Mouse (Mus musculus) adipocyte (in vitro differentiated cells): ENCODE results near the gene Ssh1.

Experiments
- DNase-seq: peaks from one replicate; pipeline ENCODE4 v3.0.0-alpha.2; 2016; ENCODE audit warnings: low spot score

Ssh1 gene

GRCm38 (mm10) chr5:113930648-113931609 lies 62.8 kb downstream of the Ssh1 start:
- DNase-seq, result peak; percentile 90

DNA sequence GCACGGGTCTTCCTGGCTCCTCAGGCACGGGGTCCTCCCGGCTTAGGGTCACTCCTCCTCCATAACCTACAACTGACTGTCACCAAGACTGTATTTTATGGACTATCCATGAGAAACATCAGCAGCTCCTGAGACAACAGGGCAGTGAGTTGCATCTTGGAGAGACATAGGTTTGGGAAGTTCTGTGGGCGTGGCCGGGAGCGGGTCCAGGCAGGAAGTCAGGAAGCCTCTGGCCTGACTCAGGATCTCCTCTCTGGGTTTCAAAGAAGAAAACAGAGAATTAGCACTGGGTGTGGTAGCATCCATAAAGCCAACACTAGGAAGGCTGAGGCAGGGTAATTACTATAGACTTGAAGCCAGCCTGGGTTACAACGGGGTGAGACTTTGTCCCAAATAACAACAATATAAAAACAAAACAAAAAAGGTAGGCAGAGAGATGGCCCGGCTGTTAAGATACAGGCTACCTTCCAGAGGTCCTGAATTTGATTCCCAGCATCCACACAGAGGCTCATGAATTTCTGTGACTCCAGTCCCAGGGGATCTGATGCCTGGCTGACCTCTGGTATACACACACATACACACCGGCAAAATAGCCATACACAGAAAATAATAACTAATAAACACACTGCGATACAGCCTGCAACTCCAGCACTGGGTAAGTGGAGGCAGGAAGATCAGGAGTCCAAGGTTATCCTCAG lies 63.6 kb downstream of the Ssh1 start:
- DNase-seq, result peak; percentile 73

- DNase-seq, result no peak
Measured at GRCm38 (mm10) chr5:113929526-113929925, 64.2 kb downstream of the Ssh1 start.

DNA sequence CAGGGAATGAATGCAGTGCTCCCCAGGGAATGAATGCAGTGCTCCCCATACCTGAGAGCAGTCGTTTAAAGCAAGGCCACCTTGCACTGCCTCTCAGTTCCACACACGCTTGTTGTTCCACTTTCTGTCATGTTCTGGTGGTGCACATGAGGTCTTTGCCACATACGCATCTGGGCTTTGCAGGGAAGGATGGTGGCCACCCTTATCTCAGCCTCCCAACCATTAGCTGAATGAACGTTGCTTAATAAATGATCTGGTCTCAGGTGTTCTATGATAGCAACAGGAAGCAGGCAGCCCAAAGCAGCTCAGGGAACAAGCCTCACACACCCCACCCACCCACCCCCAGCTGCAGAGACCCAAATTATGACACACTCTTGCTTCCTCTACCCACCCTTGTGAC lies 69.1 kb downstream of the Ssh1 start:
- no peak for DNase-seq

- DNase-seq, result no peak
Measured at GRCm38 (mm10) chr5:113921310-113922166, 72.2 kb downstream of the Ssh1 start.

- DNase-seq, result no peak
Measured at GRCm38 (mm10) chr5:113919060-113919459, 74.6 kb downstream of the Ssh1 start.

GRCm38 (mm10) chr5:113918654-113919053 lies 75.0 kb downstream of the Ssh1 start:
- DNase-seq, result no peak

- DNase-seq, result no peak
Measured at GRCm38 (mm10) chr5:113910705-113911104, 83.0 kb downstream of the Ssh1 start.

DNA sequence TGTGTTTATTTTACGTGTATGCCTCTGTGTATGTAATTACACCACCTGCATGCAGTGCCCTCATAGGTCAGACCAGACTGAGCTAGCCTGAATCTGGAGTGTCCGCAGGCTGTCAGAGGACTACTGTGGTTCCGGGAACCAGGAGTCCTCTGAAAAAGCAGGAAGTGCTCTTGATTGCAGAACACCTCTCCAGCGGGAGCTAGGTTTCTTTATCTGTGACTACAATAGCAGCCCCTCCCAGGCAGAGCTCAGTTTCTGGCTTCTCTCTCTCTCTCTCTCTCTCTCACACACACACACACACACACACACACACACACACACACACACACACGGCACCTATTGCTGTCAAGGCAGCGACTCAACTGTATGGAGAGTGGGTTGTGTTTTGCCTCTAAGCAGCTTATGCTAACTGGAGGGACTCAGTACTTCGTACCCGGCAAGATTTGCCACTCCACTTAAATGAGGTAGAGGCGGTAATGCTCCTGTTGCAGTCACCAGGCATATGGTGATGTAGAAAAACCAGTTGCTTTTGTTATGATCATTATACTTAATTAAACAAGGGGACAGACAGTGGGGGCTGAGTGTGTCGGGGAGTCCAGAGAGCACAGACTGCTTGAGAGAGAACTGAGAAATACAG lies 83.5 kb downstream of the Ssh1 start:
- no peak for DNase-seq

DNA sequence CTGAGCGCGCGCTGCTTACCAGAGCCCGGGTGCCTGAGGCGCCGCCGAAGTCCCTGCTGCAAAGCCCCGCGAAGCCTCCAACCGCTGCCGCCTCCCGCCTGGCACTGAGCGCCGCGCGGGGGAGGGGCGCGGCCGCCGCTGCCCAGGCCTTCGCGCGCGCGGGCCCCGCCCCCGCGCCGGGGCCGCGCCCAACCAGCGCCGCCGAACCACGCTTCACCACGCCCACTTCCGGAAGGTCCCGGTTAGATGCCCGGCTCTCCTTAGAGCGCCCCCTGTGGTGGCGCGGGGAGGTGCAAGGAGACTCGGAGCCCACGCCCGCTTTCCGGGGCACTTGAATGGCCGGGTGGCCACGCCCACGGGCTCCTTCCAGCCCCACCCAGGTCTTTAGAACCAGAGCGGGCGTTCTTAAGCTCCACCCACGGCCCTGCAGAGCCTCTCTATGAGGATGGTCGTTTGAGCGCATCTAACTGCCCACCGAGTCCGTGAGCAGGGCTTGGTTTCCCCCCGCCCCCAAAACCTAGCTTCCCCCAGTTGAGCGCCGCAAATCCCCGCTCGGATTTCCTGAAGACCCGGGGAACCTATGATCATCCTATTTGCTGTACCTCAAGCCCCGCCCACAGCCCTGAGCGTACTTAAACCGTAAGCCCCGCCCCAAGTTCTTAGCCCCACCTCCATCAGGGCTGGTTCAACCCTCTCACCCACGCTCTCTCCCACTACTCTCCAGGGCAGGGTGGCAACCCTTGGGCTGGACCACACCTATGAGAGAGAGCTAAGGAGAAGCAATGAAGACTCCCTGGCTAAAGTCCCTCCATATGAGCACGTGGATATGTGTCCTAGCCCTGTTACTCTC lies 84.9 kb downstream of the Ssh1 start, which contains the start of gene Coro1c:
Gene Coro1c (minus strand): TSS at position 167 of the 850 bp plus-strand sequence.
- peak; percentile 97 for DNase-seq

DNA sequence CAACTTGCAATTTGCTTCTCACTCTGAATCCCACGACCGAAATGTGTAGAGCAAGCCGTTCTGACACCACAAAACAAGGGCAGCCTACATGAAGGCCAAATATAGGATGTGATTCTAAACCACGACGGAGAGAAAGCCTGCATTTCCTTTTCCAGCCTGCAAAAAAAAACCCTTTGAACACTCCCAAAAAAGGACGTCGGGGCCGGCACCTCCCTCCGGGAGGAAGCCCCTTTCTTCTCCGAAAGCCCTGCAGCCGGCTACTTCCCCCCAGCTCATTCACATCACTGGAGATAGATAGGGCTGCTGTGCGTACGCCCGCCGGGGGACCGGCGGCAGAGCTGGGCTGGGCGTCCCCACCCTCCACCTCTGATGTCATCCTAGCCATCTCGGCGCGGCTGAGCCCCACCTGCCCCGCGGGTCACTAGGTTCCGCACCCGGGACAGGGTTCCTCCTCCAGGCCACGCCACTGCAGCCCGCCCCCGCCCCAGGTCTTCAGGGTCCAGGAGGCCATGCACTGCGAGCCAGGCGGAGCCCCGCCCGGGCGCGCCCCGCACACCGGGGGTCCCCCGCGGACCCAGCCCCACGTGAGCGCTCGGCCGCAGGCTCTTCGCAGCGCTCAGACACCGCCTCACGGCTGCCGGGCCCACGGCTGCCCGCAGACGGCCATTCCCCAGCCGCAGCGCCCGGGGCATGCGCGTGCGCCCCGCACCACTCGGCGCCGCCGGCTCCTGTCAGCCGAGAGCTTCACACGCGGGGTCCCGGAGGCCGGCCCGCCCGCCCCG lies 85.7 kb downstream of the Ssh1 start:
- no peak for DNase-seq

DNA sequence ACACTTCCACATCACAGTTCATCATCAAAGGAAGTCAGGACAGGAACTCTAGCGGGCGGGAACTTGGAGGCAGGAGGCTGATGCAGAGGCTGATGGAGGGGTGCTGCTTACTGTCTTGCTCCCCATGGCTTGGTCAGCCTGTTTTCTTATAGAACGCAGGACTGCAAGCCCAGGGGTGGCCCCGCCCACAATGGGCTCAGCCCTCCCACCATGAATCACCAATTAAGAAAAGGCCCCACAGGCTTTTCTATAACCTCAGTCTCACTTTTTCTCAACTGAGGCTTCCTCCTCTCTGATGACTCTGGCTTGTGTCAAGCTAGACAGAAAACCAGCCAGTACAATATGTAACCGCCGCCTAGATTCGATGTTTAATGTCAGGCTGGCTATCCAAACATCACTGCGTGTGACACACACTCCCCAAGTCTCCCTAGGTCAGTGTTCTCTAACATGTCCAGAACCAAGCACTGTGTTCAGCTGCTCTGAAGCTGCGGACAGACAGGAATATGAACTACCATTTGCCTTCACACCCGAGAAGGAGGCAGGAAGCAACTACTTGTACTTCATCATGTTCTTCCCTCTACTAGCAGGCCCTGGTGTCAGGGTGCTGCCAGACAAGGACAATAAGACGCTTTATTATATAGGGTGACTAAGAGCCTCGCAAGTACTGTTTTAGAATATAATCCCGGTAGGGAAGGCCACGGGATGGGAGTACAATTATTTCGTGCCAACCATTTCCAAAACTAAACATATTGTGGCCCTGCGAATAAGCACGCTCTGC lies 86.5 kb downstream of the Ssh1 start:
- peak; percentile 46 for DNase-seq

- no peak for DNase-seq
Measured at GRCm38 (mm10) chr5:113904987-113905386, 88.7 kb downstream of the Ssh1 start.

DNA sequence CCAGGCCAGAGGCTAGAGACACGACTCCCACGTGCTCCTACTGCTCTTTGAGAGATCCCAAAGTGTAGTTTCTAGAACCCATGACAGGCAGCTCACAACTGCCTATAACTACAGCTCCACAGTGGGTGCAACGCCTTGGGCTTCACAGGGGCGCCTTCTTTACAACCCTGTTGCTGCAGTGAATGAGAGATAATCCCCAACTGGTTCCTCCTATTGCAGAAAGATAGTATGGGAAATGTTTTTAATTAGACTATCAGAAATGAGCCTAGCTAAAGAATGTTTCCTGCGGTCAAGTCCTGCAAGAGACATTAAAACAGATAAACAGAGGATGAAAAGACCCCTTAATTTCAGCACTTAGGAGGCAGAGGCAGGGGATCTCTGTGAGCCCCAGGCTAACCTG lies 90.7 kb downstream of the Ssh1 start:
- no peak for DNase-seq

- no peak for DNase-seq
Measured at GRCm38 (mm10) chr5:113902017-113902416, 91.7 kb downstream of the Ssh1 start.

- peak; percentile 32 for DNase-seq
Measured at GRCm38 (mm10) chr5:113901074-113901571, 92.6 kb downstream of the Ssh1 start.

- DNase-seq, result peak; percentile 58
Measured at GRCm38 (mm10) chr5:113899543-113899942, 94.2 kb downstream of the Ssh1 start.

DNA sequence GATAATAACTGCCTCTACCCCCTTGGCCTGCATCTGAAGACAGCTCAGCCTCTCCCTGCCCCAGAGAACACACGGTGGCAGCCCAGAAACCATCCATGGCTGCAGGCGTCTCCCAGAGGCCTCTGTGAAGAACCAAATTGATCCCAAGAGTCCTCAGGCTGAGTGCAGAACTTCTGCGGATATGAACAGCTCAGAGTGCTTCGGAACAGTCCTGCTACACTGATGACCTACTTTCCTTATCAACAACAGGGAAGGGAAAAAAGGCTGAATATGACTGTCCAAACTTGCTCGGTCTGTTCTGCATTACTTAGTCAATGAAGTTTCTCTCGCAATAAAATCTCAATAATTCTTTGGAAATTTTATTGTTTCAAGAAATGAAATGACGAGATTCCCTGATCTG lies 101.7 kb downstream of the Ssh1 start:
- DNase-seq, result no peak

DNA sequence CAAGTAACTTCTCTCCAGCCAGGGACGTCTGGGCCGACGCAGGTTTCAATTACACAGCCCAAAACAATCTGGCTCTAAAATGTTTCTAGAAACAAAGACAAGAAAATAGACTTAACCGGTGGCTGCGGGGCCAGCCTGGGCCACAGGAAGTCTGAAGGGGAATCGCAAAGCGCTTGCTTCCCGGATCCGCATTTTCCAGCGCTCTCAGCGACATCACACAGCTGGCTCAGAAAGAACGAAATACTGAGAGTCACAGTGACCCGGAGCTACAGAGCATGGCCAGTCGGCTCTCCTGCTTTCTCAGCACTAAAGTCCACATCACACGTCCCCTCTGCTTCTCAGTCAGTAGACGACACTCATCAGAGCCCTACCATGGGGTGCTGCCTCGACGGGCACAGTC lies 102.8 kb downstream of the Ssh1 start:
- no peak for DNase-seq
